Mouse (Mus musculus) heart, postnatal 0 days (tissue): ENCODE measurements at regions not wholly inside any gene's neighbourhood (a gene's known extent, or its start where the extent isn't known, plus 50 kb on each side); places are given as distances from the start of the nearest gene placed in this dataset.
"Not testable (repeated sequence)": the region's sequence is repeated elsewhere in the genome, so short reads cannot be mapped to it uniquely, and the experiment has no call there.

Experiments
- ATAC-seq: fragments of 200-750 bp; cut with Nextera tagmentation; 2 replicates; pipeline ENCODE4 v1.8.0; 2017; ENCODE audit warnings: low read depth, moderate number of reproducible peaks, moderate library complexity; ENCODE audit not compliant: insufficient read depth
- DNase-seq: peaks from one replicate; pipeline ENCODE4 v3.0.0-alpha.2; 2016; ENCODE audit warnings: low spot score
- H3K27ac ChIP-seq: fragments of 300-500 bp; sonication (generic); 2 replicates; pipeline ENCODE4 v1.5.1; 2014; ENCODE audit warnings: low read depth, mild to moderate bottlenecking
- H3K27me3 ChIP-seq: fragments of 300-500 bp; sonication (generic); 2 replicates; pipeline ENCODE4 v1.6.1; 2014; ENCODE audit warnings: low read length, mixed read lengths; ENCODE audit not compliant: control insufficient read depth, insufficient read depth
- H3K36me3 ChIP-seq: fragments of 300-500 bp; sonication (generic); replicated peaks from 2 replicates; pipeline ENCODE4 v1.6.1; 2014; ENCODE audit warnings: low read length, mixed read lengths; ENCODE audit not compliant: control insufficient read depth, insufficient read depth
- H3K4me1 ChIP-seq: fragments of 300-500 bp; sonication (generic); 2 replicates; pipeline ENCODE4 v1.6.1; 2014; ENCODE audit warnings: antibody characterized with exemption; ENCODE audit not compliant: control insufficient read depth, insufficient read depth
- H3K4me2 ChIP-seq: fragments of 300-500 bp; sonication (generic); 2 replicates; pipeline ENCODE4 v1.6.1; 2014; ENCODE audit warnings: low read depth, mild to moderate bottlenecking, low read length, moderate library complexity
- H3K4me3 ChIP-seq: fragments of 300-500 bp; sonication (generic); 2 replicates; pipeline ENCODE4 v1.5.1; 2014; ENCODE audit warnings: low read depth, low read length
- H3K9ac ChIP-seq: fragments of 300-500 bp; sonication (generic); replicated peaks from 2 replicates; pipeline ENCODE4 v1.6.1; 2014; ENCODE audit warnings: low read depth, low read length, mixed read lengths
- H3K9me3 ChIP-seq: fragments of 300-500 bp; sonication (generic); replicated peaks from 2 replicates; pipeline ENCODE4 v1.6.1; 2016; ENCODE audit warnings: low read length; ENCODE audit not compliant: control insufficient read depth
- CTCF ChIP-seq: IDR thresholded peaks from 2 replicates; pipeline ENCODE4 v1.5.1; 2016; ENCODE audit warnings: antibody characterized with exemption, control low read depth, low read depth
- EP300 ChIP-seq: IDR thresholded peaks from 2 replicates; pipeline ENCODE4 v1.6.1; 2016; ENCODE audit warnings: antibody characterized with exemption, low read depth
- WGBS: fragments of 180-500 bp; shearing (Covaris S2); extraction: QIAGEN DNeasy Blood & Tissue Kit; methylation state at CpG from one replicate; pipeline ENCODE4 v1.1.7; 2014; 5-methylcytosine and 5-hydroxymethylcytosine counted together

DNA sequence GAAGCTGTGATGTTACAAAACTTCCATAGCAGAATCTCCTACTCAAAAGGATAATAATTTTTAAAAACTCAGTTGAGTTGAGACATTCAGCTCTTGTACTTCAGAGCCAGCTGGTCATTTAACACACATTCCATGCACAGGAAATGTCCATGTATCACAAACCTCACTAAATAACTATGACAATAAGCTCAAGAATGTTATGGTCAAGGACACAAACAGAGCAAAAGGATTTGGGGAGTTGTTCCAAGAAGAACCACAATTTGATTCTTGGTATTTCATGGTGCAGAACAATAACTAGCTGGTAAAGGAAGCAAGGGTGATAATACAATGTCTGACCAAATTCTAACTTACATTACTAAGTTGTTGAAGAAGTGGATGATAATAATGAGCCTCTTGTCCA, 471.4 kb upstream of the 2610301B20Rik start:
- H3K27ac ChIP-seq, result no peak overlapping the region
- no peak overlapping the region for H3K4me3 ChIP-seq
- H3K36me3 ChIP-seq, result no peaks in the 10 kb centered on the region
- H3K9me3 ChIP-seq, result no peaks in the 10 kb centered on the region
- no peaks in the 10 kb centered on the region for H3K27me3 ChIP-seq
- no peak overlapping the region for H3K4me2 ChIP-seq
- ATAC-seq (no peak), DNase-seq (no peak)
- no peak overlapping the region for H3K9ac ChIP-seq
- peaks cover 11% of the 10 kb centered on the region; the same call in 1 of the 2 replicates for H3K4me1 ChIP-seq
- TF ChIP-seq CTCF (no peak), EP300 (no peak)

GRCm38 (mm10) chr4:10404438-10404837, 469.9 kb upstream of the 2610301B20Rik start:
- no peak overlapping the region for H3K4me2 ChIP-seq
- DNase-seq, result no peak
- H3K9ac ChIP-seq, result no peak overlapping the region
- H3K27ac ChIP-seq, result no peak overlapping the region
- WGBS, result 10% methylated on average over 5 of the region's 5 CpGs
- peaks cover 11% of the 10 kb centered on the region; the same call in 1 of the 2 replicates for H3K4me1 ChIP-seq
- no peaks in the 10 kb centered on the region for H3K9me3 ChIP-seq
- H3K36me3 ChIP-seq, result no peaks in the 10 kb centered on the region
- TF ChIP-seq CTCF (peak; percentile 9; the same call in 1 of the 2 replicates), EP300 (no peak)
- H3K27me3 ChIP-seq, result no peaks in the 10 kb centered on the region
- H3K4me3 ChIP-seq, result no peak overlapping the region
- no peak; the same call in 1 of the 2 replicates for ATAC-seq

DNA sequence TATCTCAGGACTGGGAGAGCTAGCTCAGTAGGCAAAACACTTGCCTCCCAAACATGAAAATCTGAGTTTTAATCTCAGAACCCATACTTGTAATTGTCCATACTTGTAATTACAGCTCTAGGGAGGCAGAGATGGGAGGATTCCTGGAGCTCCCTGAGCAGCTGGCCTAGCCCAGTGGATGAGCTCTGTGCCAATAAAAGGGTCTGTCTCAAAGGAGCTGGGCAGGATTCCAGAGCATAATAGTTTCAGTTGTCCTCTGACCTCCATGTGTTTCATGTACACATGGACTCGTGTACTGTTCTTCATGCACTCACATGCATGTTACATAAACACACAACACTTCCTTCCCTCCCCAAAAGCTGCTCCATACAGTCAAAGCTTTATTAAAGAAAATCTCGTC, 469.2 kb upstream of the 2610301B20Rik start:
- no peak overlapping the region for H3K4me2 ChIP-seq
- peaks cover 11% of the 10 kb centered on the region; the same call in 1 of the 2 replicates for H3K4me1 ChIP-seq
- TF ChIP-seq EP300 (no peak), CTCF (no peak)
- ATAC-seq (no peak), DNase-seq (no peak)
- no peak overlapping the region for H3K4me3 ChIP-seq
- H3K27ac ChIP-seq, result no peak overlapping the region
- H3K27me3 ChIP-seq, result no peaks in the 10 kb centered on the region
- no peaks in the 10 kb centered on the region for H3K9me3 ChIP-seq
- H3K36me3 ChIP-seq, result no peaks in the 10 kb centered on the region
- WGBS, result 41% methylated on average over 2 of the region's 2 CpGs
- no peak overlapping the region for H3K9ac ChIP-seq

DNA sequence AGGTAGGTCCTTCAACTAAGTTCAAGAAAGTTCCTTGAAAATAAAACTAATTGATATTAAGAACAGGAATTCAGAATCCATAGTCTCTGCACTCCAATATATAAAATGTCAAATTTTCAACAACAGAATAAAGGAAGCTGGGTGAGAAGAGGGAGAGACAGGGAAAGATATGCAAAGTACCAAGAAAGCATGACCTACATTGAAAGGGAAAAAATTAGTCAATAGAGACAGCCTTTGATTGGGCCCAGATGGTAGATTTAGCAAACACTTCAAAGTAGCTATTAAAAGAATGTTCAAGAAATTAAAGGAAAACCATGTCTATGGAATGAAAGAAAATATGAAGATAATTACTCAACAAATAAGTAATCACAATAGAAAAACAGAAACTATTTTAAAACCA, 460.0 kb upstream of the 2610301B20Rik start:
- no peak overlapping the region for H3K27ac ChIP-seq
- no peaks in the 10 kb centered on the region for H3K27me3 ChIP-seq
- no peaks in the 10 kb centered on the region for H3K9me3 ChIP-seq
- H3K4me2 ChIP-seq, result no peak overlapping the region
- no peak overlapping the region for H3K4me3 ChIP-seq
- no peak overlapping the region for H3K9ac ChIP-seq
- DNase-seq, result no peak
- H3K4me1 ChIP-seq, result no peaks in the 10 kb centered on the region
- no peak for TF ChIP-seq CTCF
- no peak for TF ChIP-seq EP300
- H3K36me3 ChIP-seq, result no peaks in the 10 kb centered on the region
- no peak for ATAC-seq

DNA sequence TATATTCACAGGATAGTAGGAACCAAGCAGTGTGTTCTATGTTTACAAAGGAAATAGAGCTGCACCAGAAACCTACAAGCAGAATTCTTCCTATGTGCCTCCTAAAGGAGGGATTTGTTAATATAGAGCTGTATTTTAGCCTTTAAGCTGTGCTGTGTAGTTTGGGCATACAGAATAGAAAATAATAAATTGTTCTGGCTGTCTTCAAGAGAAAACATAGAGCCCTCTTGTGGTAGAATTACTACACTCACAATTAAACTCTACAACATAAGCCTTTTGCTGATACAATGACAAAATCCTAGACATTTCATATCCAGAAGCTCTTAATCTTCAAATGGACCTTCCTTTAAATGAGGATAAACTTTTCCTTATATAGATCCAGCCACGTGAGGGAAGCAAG, 452.9 kb upstream of the 2610301B20Rik start:
- no peaks in the 10 kb centered on the region for H3K4me1 ChIP-seq
- TF ChIP-seq EP300 (no peak), CTCF (peak; percentile 41)
- H3K27ac ChIP-seq, result no peak overlapping the region
- DNase-seq, result peak; percentile 51
- 38% methylated on average over 1 of the region's 1 CpGs for WGBS
- H3K4me2 ChIP-seq, result no peak overlapping the region
- no peak overlapping the region for H3K9ac ChIP-seq
- H3K9me3 ChIP-seq, result no peaks in the 10 kb centered on the region
- H3K27me3 ChIP-seq, result no peaks in the 10 kb centered on the region
- H3K4me3 ChIP-seq, result no peak overlapping the region
- no peak for ATAC-seq
- H3K36me3 ChIP-seq, result no peaks in the 10 kb centered on the region

DNA sequence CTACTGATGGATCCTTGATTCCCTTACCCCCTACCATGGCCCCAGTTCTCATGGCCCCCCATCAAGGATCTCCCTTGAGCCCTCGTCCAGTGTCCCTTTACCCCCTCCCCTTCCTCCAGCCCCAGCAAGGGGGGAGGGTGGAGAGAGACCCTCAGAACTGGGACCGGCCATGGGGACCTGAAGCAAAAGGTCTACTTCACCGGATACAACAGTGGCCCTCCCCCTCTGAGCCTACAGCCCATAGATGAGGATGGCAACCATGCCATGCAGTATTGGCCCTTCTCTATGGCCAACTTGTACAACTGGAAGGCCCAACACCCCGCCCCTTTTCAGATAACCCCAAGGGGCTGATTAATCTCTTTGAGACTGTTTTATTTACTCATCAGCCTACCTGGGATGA, 439.9 kb upstream of the 2610301B20Rik start:
- no peak overlapping the region for H3K4me2 ChIP-seq
- no peak overlapping the region for H3K4me3 ChIP-seq
- H3K4me1 ChIP-seq, result no peaks in the 10 kb centered on the region
- TF ChIP-seq CTCF, result no peak
- no peak for TF ChIP-seq EP300
- DNase-seq (no peak), ATAC-seq (no peak)
- H3K36me3 ChIP-seq, result no peaks in the 10 kb centered on the region
- H3K9ac ChIP-seq, result no peak overlapping the region
- no peak overlapping the region for H3K27ac ChIP-seq
- no peaks in the 10 kb centered on the region for H3K9me3 ChIP-seq
- H3K27me3 ChIP-seq, result no peaks in the 10 kb centered on the region
- 83% methylated on average over 4 of the region's 4 CpGs for WGBS

DNA sequence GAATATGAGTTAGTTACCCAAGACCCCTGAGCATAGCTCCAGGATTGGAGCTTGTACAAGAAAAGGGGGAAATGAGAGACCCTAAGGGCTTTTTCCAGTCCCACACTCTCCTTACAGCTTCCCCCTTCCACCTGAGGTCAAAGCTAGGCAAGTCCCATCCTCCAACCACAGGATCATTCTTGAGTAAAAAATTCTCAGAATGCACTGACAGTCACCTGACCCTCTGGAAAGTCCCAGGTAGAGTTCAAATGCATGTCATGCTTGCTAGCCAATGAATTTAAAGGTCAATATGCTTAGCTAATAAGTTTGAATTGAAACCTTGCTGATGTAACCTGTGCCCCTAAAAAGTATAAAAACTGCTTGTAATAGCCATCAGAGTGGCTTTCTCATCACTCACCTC, 434.4 kb upstream of the 2610301B20Rik start:
- not testable (repeated sequence) for H3K36me3 ChIP-seq, ATAC-seq, H3K4me3 ChIP-seq, H3K27ac ChIP-seq, H3K27me3 ChIP-seq, H3K4me1 ChIP-seq, DNase-seq, H3K9me3 ChIP-seq, H3K4me2 ChIP-seq, H3K9ac ChIP-seq
